Mouse (Mus musculus) MEL (cell line): ENCODE measurements around the gene Spaca3. TPM values are rescaled to one million over a fixed set of nuclear protein-coding genes. Genes with fewer than 3 reads are reported as not detected.
A peak's percentile ranks its signal among the peaks of the same experiment; 100 is the strongest.

Experiments used
- DNase-seq: peaks from one replicate; pipeline ENCODE4 v3.0.0; 2011; ENCODE audit warnings: low read depth, low spot score
- H3K27ac ChIP-seq: 2 replicates; pipeline ENCODE4 v1.5.1; 2012; ENCODE audit warnings: low read depth, mild to moderate bottlenecking, control low read depth, low read length, moderate library complexity; ENCODE audit not compliant: control insufficient read depth
- H3K27me3 ChIP-seq, 2 experiments: fragments of 150-350 bp in 1 of 2; sonication (generic) in 1 of 2; 2 replicates each; pipeline ENCODE4 v1.6.1; 2012; ENCODE audit warnings: low read length in 2 of 2, mild to moderate bottlenecking in 2 of 2, improper control_type of control experiment in 1 of 2, moderate library complexity in 1 of 2; ENCODE audit not compliant: insufficient read depth in 2 of 2, control insufficient read depth in 1 of 2
- H3K36me3 ChIP-seq, 2 experiments: 2 replicates each; pipeline ENCODE4 v1.6.1; 2012 to 2014; ENCODE audit warnings: low read length in 2 of 2, improper control_type of control experiment in 1 of 2, inconsistent platforms in 1 of 2, mild to moderate bottlenecking in 1 of 2; ENCODE audit not compliant: insufficient read depth in 2 of 2, control insufficient read depth in 1 of 2
- H3K4me1 ChIP-seq, 2 experiments: fragments of 150-350 bp in 1 of 2; sonication (generic) in 1 of 2; 2 replicates each; pipeline ENCODE4 v1.6.1; 2012; ENCODE audit warnings: low read length in 2 of 2, improper control_type of control experiment in 1 of 2, mild to moderate bottlenecking in 1 of 2; ENCODE audit not compliant: insufficient read depth in 2 of 2, control insufficient read depth in 1 of 2
- H3K4me3 ChIP-seq, 2 experiments: fragments of 150-350 bp in 1 of 2; sonication (generic) in 1 of 2; 2 replicates each; pipeline ENCODE4 v1.5.1; 2012; ENCODE audit warnings: low read depth in 2 of 2, low read length in 2 of 2, mild to moderate bottlenecking in 2 of 2, moderate library complexity in 2 of 2, control low read depth in 1 of 2, improper control_type of control experiment in 1 of 2; ENCODE audit not compliant: control insufficient read depth in 1 of 2, insufficient read depth in 1 of 2
- H3K79me2 ChIP-seq: 2 replicates; pipeline ENCODE4 v1.6.1; 2012; ENCODE audit warnings: mild to moderate bottlenecking, low read length, moderate library complexity; ENCODE audit not compliant: control insufficient read depth, poor library complexity, insufficient read depth
- H3K9ac ChIP-seq: 2 replicates; pipeline ENCODE4 v1.6.1; 2012; ENCODE audit warnings: low read depth, mild to moderate bottlenecking, control low read depth, low read length, moderate library complexity; ENCODE audit not compliant: control insufficient read depth, poor library complexity, severe bottlenecking
- H3K9me3 ChIP-seq: fragments of 150-350 bp; sonication (generic); replicated peaks from 2 replicates; pipeline ENCODE4 v1.6.1; 2012; ENCODE audit warnings: mild to moderate bottlenecking, low read length, improper control_type of control experiment, moderate library complexity; ENCODE audit not compliant: insufficient read depth
- CHD2 ChIP-seq: IDR thresholded peaks from 2 replicates; pipeline ENCODE4 v1.6.1; 2011; ENCODE audit warnings: low read length, improper control_type of control experiment
- CTCF ChIP-seq, 3 experiments: IDR thresholded peaks in 2 of 3; conservative IDR thresholded peaks in 1 of 3; 2 replicates each; pipeline ENCODE4 v1.5.1; 2011 to 2012; ENCODE audit warnings: low read length in 3 of 3, low read depth in 2 of 3, mild to moderate bottlenecking in 2 of 3, improper control_type of control experiment in 1 of 3, inconsistent platforms in 1 of 3, mixed read lengths in 1 of 3, moderate library complexity in 1 of 3; ENCODE audit not compliant: control insufficient read depth in 1 of 3, insufficient read depth in 1 of 3, poor library complexity in 1 of 3, severe bottlenecking in 1 of 3
- GABPA ChIP-seq: IDR thresholded peaks from 2 replicates; pipeline ENCODE4 v1.6.1; 2012; ENCODE audit warnings: low read depth, mild to moderate bottlenecking, inconsistent platforms, low read length, improper control_type of control experiment, moderate library complexity
- GATA1 ChIP-seq: IDR thresholded peaks from 2 replicates; pipeline ENCODE4 v1.6.1; 2011; ENCODE audit warnings: low read depth, low read length, improper control_type of control experiment
- HCFC1 ChIP-seq: IDR thresholded peaks from 2 replicates; pipeline ENCODE4 v1.6.1; 2012; ENCODE audit warnings: low read depth, mild to moderate bottlenecking, inconsistent platforms, low read length, improper control_type of control experiment, moderate library complexity
- JUND ChIP-seq: IDR thresholded peaks from 2 replicates; pipeline ENCODE4 v1.6.1; 2011; ENCODE audit warnings: low read depth, mild to moderate bottlenecking, improper control_type of control experiment, low read length
- KAT2A ChIP-seq: conservative IDR thresholded peaks from 2 replicates; pipeline ENCODE4 v1.6.1; 2012; ENCODE audit warnings: low read depth, low read length, improper control_type of control experiment, inconsistent platforms
- MAX ChIP-seq: IDR thresholded peaks from 2 replicates; pipeline ENCODE4 v1.6.1; 2011; ENCODE audit warnings: low read length, improper control_type of control experiment
- MAZ ChIP-seq: IDR thresholded peaks from 2 replicates; pipeline ENCODE4 v1.6.1; 2012; ENCODE audit warnings: low read depth, mild to moderate bottlenecking, inconsistent platforms, low read length, improper control_type of control experiment
- MYB ChIP-seq: IDR thresholded peaks from 2 replicates; pipeline ENCODE4 v1.6.1; 2011; ENCODE audit warnings: mild to moderate bottlenecking, low read depth, low read length, improper control_type of control experiment
- NRF1 ChIP-seq: IDR thresholded peaks from 2 replicates; pipeline ENCODE4 v1.6.1; 2014; ENCODE audit warnings: low read depth, mild to moderate bottlenecking, inconsistent platforms, low read length, improper control_type of control experiment, moderate library complexity; ENCODE audit not compliant: poor library complexity, insufficient read depth, severe bottlenecking
- POLR2A ChIP-seq, 2 experiments: IDR thresholded peaks; 2 replicates each; pipeline ENCODE4 v1.6.1; 2011 to 2012; ENCODE audit warnings: low read length in 2 of 2, mild to moderate bottlenecking in 2 of 2, control low read depth in 1 of 2, improper control_type of control experiment in 1 of 2, low read depth in 1 of 2, moderate library complexity in 1 of 2; ENCODE audit not compliant: control insufficient read depth in 1 of 2, insufficient read depth in 1 of 2, poor library complexity in 1 of 2
- RAD21 ChIP-seq: IDR thresholded peaks from 2 replicates; pipeline ENCODE4 v1.6.1; 2011; ENCODE audit warnings: mild to moderate bottlenecking, low read depth, low read length, improper control_type of control experiment
- RCOR1 ChIP-seq: IDR thresholded peaks from 2 replicates; pipeline ENCODE4 v1.6.1; 2012; ENCODE audit warnings: low read depth, mild to moderate bottlenecking, inconsistent platforms, low read length, improper control_type of control experiment
- SMC3 ChIP-seq: IDR thresholded peaks from 2 replicates; pipeline ENCODE4 v1.6.1; 2011; ENCODE audit warnings: low read depth, low read length, improper control_type of control experiment
- TAL1 ChIP-seq: IDR thresholded peaks from 2 replicates; pipeline ENCODE4 v1.6.1; 2012; ENCODE audit warnings: mild to moderate bottlenecking, inconsistent platforms, low read length, moderate library complexity, mixed read lengths
- TBP ChIP-seq: IDR thresholded peaks from 2 replicates; pipeline ENCODE4 v1.8.0; 2011; ENCODE audit warnings: low read depth, low read length, improper control_type of control experiment
- TCF12 ChIP-seq: IDR thresholded peaks from 2 replicates; pipeline ENCODE4 v1.6.1; 2014; ENCODE audit warnings: low read depth, mild to moderate bottlenecking, inconsistent platforms, low read length, improper control_type of control experiment, moderate library complexity
- USF1 ChIP-seq: IDR thresholded peaks from 2 replicates; pipeline ENCODE4 v1.6.1; 2014; ENCODE audit warnings: low read depth, mild to moderate bottlenecking, inconsistent platforms, low read length, improper control_type of control experiment, moderate library complexity
- USF2 ChIP-seq, 2 experiments: IDR thresholded peaks; 2 replicates each; pipeline ENCODE4 v1.6.1; 2011 to 2012; ENCODE audit warnings: improper control_type of control experiment in 2 of 2, low read length in 2 of 2, borderline replicate concordance in 1 of 2, inconsistent platforms in 1 of 2, low read depth in 1 of 2, mild to moderate bottlenecking in 1 of 2; ENCODE audit not compliant: insufficient read depth in 1 of 2
- ZC3H11A ChIP-seq: IDR thresholded peaks from 2 replicates; pipeline ENCODE4 v1.6.1; 2012; ENCODE audit warnings: low read depth, mild to moderate bottlenecking, inconsistent platforms, low read length, improper control_type of control experiment
- ZKSCAN1 ChIP-seq: IDR thresholded peaks from 2 replicates; pipeline ENCODE4 v1.6.1; 2012; ENCODE audit warnings: low read depth, mild to moderate bottlenecking, inconsistent platforms, low read length, improper control_type of control experiment, moderate library complexity
- ZMIZ1 ChIP-seq: IDR thresholded peaks from 2 replicates; pipeline ENCODE4 v1.6.1; 2012; ENCODE audit warnings: low read depth, mild to moderate bottlenecking, inconsistent platforms, low read length, improper control_type of control experiment, moderate library complexity
- polyA plus RNA-seq, 2 experiments: library from polyadenylated mRNA; stranded (reverse) in 1 of 2; unstranded in 1 of 2; fragments of >175 nt in 1 of 2; fragments of >200 nt in 1 of 2; gene quantifications; 2 replicates each; pipeline versions ENCODE4 v1.2.1 to v1.2.4; 2012; ENCODE audit warnings: low replicate concordance in 2 of 2, low read depth in 1 of 2; ENCODE audit not compliant: insufficient read length in 2 of 2, insufficient read depth in 1 of 2, missing spikeins in 1 of 2
- total RNA-seq: library from RNA; depleted of rRNA; stranded (reverse); fragments of 300-350 nt; gene quantifications from 2 replicates; pipeline ENCODE4 v1.2.3, GENCODE M21; 2012

Spaca3 gene
- total and polyA plus RNA-seq, 3 experiments = not detected

DNA sequence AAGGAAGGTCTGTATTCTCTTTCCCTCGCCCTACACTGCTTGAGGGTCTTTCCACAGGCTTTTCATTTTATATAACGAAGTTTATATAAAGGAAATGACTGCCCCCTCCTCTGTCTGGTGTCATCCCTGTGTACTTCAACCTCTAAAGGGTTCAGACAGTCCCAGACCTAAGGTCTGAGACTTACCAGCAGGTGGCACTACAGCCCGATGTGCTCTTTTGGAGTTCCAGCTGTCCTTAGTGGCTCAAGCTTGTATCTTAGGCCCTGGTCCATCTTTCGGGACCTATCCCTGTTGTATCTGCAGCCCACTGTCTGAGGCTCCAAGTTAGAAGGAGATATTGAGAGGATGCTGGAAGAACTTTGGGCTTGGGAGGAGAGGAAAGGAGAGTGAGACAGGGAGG lies 48.3 kb downstream of the Spaca3 start:
- no peak overlapping the region for H3K9ac ChIP-seq
- no peaks in the 10 kb centered on the region for H3K9me3 ChIP-seq
- no peaks in the 10 kb centered on the region for H3K79me2 ChIP-seq
- no peaks in the 10 kb centered on the region for H3K36me3 ChIP-seq
- H3K4me1 ChIP-seq = no peaks in the 10 kb centered on the region
- TF ChIP-seq TBP (no peak), NRF1 (no peak), KAT2A (no peak), ZC3H11A (no peak; the same call in 1 of the 2 replicates), RAD21 (peak; percentile 33), GABPA (no peak), GATA1 (no peak), ZMIZ1 (no peak), CHD2 (no peak), TAL1 (no peak), MAZ (no peak), POLR2A (IDR thresholded peaks at IDR 0.05; ENCODE audit: control insufficient read depth in 1 of 2, insufficient read depth in 1 of 2, low read depth in 1 of 2, low read length in 2 of 2, poor library complexity in 1 of 2) (no peak), JUND (no peak), USF1 (no peak), CTCF (IDR thresholded peaks at IDR 0.05 in 2 of 3, conservative IDR thresholded peaks at IDR 0.05 in 1 of 3; ENCODE audit: control insufficient read depth in 1 of 3, insufficient read depth in 1 of 3, low read depth in 2 of 3, low read length in 3 of 3, poor library complexity in 1 of 3, severe bottlenecking in 1 of 3) (peak; percentile 17 to 61 (median 61); a peak in 5 of 6 replicates), RCOR1 (no peak), USF2 (IDR thresholded peaks at IDR 0.05; ENCODE audit: borderline replicate concordance in 1 of 2, insufficient read depth in 1 of 2, low read depth in 1 of 2, low read length in 2 of 2) (no peak), MYB (no peak), HCFC1 (no peak), MAX (no peak), SMC3 (peak; percentile 43), ZKSCAN1 (no peak), TCF12 (no peak)
- TF ChIP-seq, all 39 proteins: peak for 3
- H3K4me3 ChIP-seq = no peak overlapping the region
- no peak overlapping the region for H3K27ac ChIP-seq
- DNase-seq = peak; percentile 20
- no peaks in the 10 kb centered on the region; a peak in 1 of 4 replicates for H3K27me3 ChIP-seq
